Mouse (Mus musculus): ENCODE results near the gene Ckmt1. TPM values are rescaled to one million over a fixed set of nuclear protein-coding genes. Genes with fewer than 3 reads are reported as not detected.

Gene Ckmt1
- 79.9 and 108 TPM in 2 replicates for polyA plus RNA-seq (2015; fragmentation: Nextera tagmentation; extraction: Ambion mirVana)

- H3K9me3 ChIP-seq (replicated peaks; ENCODE audit: control insufficient read depth, low read length, poor library complexity, severe bottlenecking), result no peaks in the 10 kb centered on the region
- H3K4me2 ChIP-seq (ENCODE audit: low read length), result peak within 1 kb of the TSS; percentile 62
- peaks cover 21% of the 10 kb centered on the region for H3K4me1 ChIP-seq (ENCODE audit: control insufficient read depth, insufficient read depth, low read length)
- H3K36me3 ChIP-seq (ENCODE audit: control insufficient read depth, insufficient read depth, low read length), result no peaks in the 10 kb centered on the region
- WGBS, result 73% methylated on average over 5 of the region's 5 CpGs
- peak within 1 kb of the TSS; percentile 73 for H3K27ac ChIP-seq (ENCODE audit: low read length)
- H3K4me3 ChIP-seq (ENCODE audit: low read depth, low read length), result peak within 1 kb of the TSS; percentile 50
- peak within 1 kb of the TSS; percentile 78 for H3K9ac ChIP-seq (ENCODE audit: low read depth, low read length)
- peaks cover 10% of the 10 kb centered on the region; the same call in 1 of the 2 replicates for H3K27me3 ChIP-seq (ENCODE audit: control insufficient read depth, insufficient read depth, low read depth, low read length)
- ATAC-seq, result no peak
These were observed at the start of gene Ckmt1 for GRCm38 (mm10) chr2:121357494-121357893. Ckmt1 (plus strand) TSS chr2:121357714.

GRCm38 (mm10) chr2:121308997-121309416 is 48.5 kb upstream of the Ckmt1 start:
- Histone ChIP-seq H3K4me2 (ENCODE audit: low read length) (no peak overlapping the region), H3K9ac (ENCODE audit: low read depth, low read length) (no peak overlapping the region)
- ATAC-seq, result no peak

GRCm38 (mm10) chr2:121316278-121316677 is 41.2 kb upstream of the Ckmt1 start:
- Histone ChIP-seq H3K4me2 (ENCODE audit: low read length) (no peak overlapping the region), H3K36me3 (ENCODE audit: control insufficient read depth, insufficient read depth, low read length) (peaks cover 16% of the 10 kb centered on the region), H3K9ac (ENCODE audit: low read depth, low read length) (no peak overlapping the region), H3K9me3 (replicated peaks; ENCODE audit: control insufficient read depth, low read length, poor library complexity, severe bottlenecking) (no peaks in the 10 kb centered on the region), H3K4me3 (ENCODE audit: low read depth, low read length) (no peak overlapping the region), H3K27me3 (ENCODE audit: control insufficient read depth, insufficient read depth, low read depth, low read length) (no peaks in the 10 kb centered on the region), H3K27ac (ENCODE audit: low read length) (no peak overlapping the region), H3K4me1 (ENCODE audit: control insufficient read depth, insufficient read depth, low read length) (no peaks in the 10 kb centered on the region)
- WGBS, result 88% methylated on average over 8 of the region's 8 CpGs
- ATAC-seq, result no peak

More at GRCm38 (mm10) chr2:121308997-121309416, 48.5 kb upstream of the Ckmt1 start:
- no peaks in the 10 kb centered on the region for H3K4me1 ChIP-seq (ENCODE audit: control insufficient read depth, insufficient read depth, low read length)
- peaks cover 29% of the 10 kb centered on the region for H3K36me3 ChIP-seq (ENCODE audit: control insufficient read depth, insufficient read depth, low read length)
- WGBS, result 59% methylated on average over 5 of the region's 5 CpGs
- no peak overlapping the region for H3K27ac ChIP-seq (ENCODE audit: low read length)
- no peak overlapping the region for H3K4me3 ChIP-seq (ENCODE audit: low read depth, low read length)
- H3K27me3 ChIP-seq (ENCODE audit: control insufficient read depth, insufficient read depth, low read depth, low read length), result no peaks in the 10 kb centered on the region
- no peaks in the 10 kb centered on the region for H3K9me3 ChIP-seq (replicated peaks; ENCODE audit: control insufficient read depth, low read length, poor library complexity, severe bottlenecking)

- peaks cover 15% of the 10 kb centered on the region for H3K36me3 ChIP-seq (ENCODE audit: control insufficient read depth, insufficient read depth, low read length)
- no peaks in the 10 kb centered on the region for H3K9me3 ChIP-seq (replicated peaks; ENCODE audit: control insufficient read depth, low read length, poor library complexity, severe bottlenecking)
- H3K4me1 ChIP-seq (ENCODE audit: control insufficient read depth, insufficient read depth, low read length), result no peaks in the 10 kb centered on the region
- H3K27me3 ChIP-seq (ENCODE audit: control insufficient read depth, insufficient read depth, low read depth, low read length), result no peaks in the 10 kb centered on the region
- no peak overlapping the region for H3K4me3 ChIP-seq (ENCODE audit: low read depth, low read length)
- H3K9ac ChIP-seq (ENCODE audit: low read depth, low read length), result no peak overlapping the region
- WGBS, result 88% methylated on average over 10 of the region's 10 CpGs
- no peak overlapping the region for H3K27ac ChIP-seq (ENCODE audit: low read length)
- no peak overlapping the region for H3K4me2 ChIP-seq (ENCODE audit: low read length)
- no peak for ATAC-seq
These were observed 34.5 kb upstream of the Ckmt1 start for GRCm38 (mm10) chr2:121323041-121323440.

- no peaks in the 10 kb centered on the region for H3K9me3 ChIP-seq (replicated peaks; ENCODE audit: control insufficient read depth, low read length, poor library complexity, severe bottlenecking)
- ATAC-seq, result no peak
- no peaks in the 10 kb centered on the region for H3K4me1 ChIP-seq (ENCODE audit: control insufficient read depth, insufficient read depth, low read length)
- peaks cover 14% of the 10 kb centered on the region for H3K36me3 ChIP-seq (ENCODE audit: control insufficient read depth, insufficient read depth, low read length)
- H3K9ac ChIP-seq (ENCODE audit: low read depth, low read length), result no peak overlapping the region
- no peaks in the 10 kb centered on the region for H3K27me3 ChIP-seq (ENCODE audit: control insufficient read depth, insufficient read depth, low read depth, low read length)
- WGBS, result 82% methylated on average over 10 of the region's 10 CpGs
- H3K4me2 ChIP-seq (ENCODE audit: low read length), result no peak overlapping the region
- H3K4me3 ChIP-seq (ENCODE audit: low read depth, low read length), result no peak overlapping the region
- H3K27ac ChIP-seq (ENCODE audit: low read length), result no peak overlapping the region
These were observed 33.6 kb upstream of the Ckmt1 start for GRCm38 (mm10) chr2:121323693-121324470.

- Histone ChIP-seq H3K9me3 (replicated peaks; ENCODE audit: control insufficient read depth, low read length, poor library complexity, severe bottlenecking) (no peaks in the 10 kb centered on the region), H3K9ac (ENCODE audit: low read depth, low read length) (no peak overlapping the region), H3K4me3 (ENCODE audit: low read depth, low read length) (no peak overlapping the region), H3K4me1 (ENCODE audit: control insufficient read depth, insufficient read depth, low read length) (no peaks in the 10 kb centered on the region), H3K27me3 (ENCODE audit: control insufficient read depth, insufficient read depth, low read depth, low read length) (no peaks in the 10 kb centered on the region), H3K27ac (ENCODE audit: low read length) (no peak overlapping the region), H3K36me3 (ENCODE audit: control insufficient read depth, insufficient read depth, low read length) (peaks cover 22% of the 10 kb centered on the region), H3K4me2 (ENCODE audit: low read length) (no peak overlapping the region)
- no peak for ATAC-seq
- WGBS, result 93% methylated on average over 2 of the region's 2 CpGs
These were observed 28.0 kb upstream of the Ckmt1 start for GRCm38 (mm10) chr2:121329492-121329891.

- Histone ChIP-seq H3K4me3 (ENCODE audit: low read depth, low read length) (no peak overlapping the region), H3K27ac (ENCODE audit: low read length) (no peak overlapping the region), H3K9ac (ENCODE audit: low read depth, low read length) (no peak overlapping the region), H3K4me1 (ENCODE audit: control insufficient read depth, insufficient read depth, low read length) (no peaks in the 10 kb centered on the region), H3K9me3 (replicated peaks; ENCODE audit: control insufficient read depth, low read length, poor library complexity, severe bottlenecking) (no peaks in the 10 kb centered on the region), H3K36me3 (ENCODE audit: control insufficient read depth, insufficient read depth, low read length) (peaks cover 33% of the 10 kb centered on the region), H3K4me2 (ENCODE audit: low read length) (no peak overlapping the region), H3K27me3 (ENCODE audit: control insufficient read depth, insufficient read depth, low read depth, low read length) (no peaks in the 10 kb centered on the region)
- no peak for ATAC-seq
These were observed 18.5 kb upstream of the Ckmt1 start for GRCm38 (mm10) chr2:121339057-121339456.

GRCm38 (mm10) chr2:121353156-121353555 is 4.4 kb upstream of the Ckmt1 start:
- Histone ChIP-seq H3K4me1 (ENCODE audit: control insufficient read depth, insufficient read depth, low read length) (peaks cover 15% of the 10 kb centered on the region), H3K36me3 (ENCODE audit: control insufficient read depth, insufficient read depth, low read length) (peaks cover 6% of the 10 kb centered on the region), H3K4me2 (ENCODE audit: low read length) (no peak overlapping the region), H3K9ac (ENCODE audit: low read depth, low read length) (no peak overlapping the region), H3K4me3 (ENCODE audit: low read depth, low read length) (no peak overlapping the region), H3K27ac (ENCODE audit: low read length) (no peak overlapping the region), H3K27me3 (ENCODE audit: control insufficient read depth, insufficient read depth, low read depth, low read length) (peaks cover 10% of the 10 kb centered on the region; the same call in 1 of the 2 replicates), H3K9me3 (replicated peaks; ENCODE audit: control insufficient read depth, low read length, poor library complexity, severe bottlenecking) (no peaks in the 10 kb centered on the region)
- no peak for ATAC-seq
- 75% methylated on average over 8 of the region's 8 CpGs for WGBS

- peak overlapping the region; percentile 80 for H3K4me3 ChIP-seq (ENCODE audit: low read depth, low read length)
- H3K4me2 ChIP-seq (ENCODE audit: low read length), result peak overlapping the region; percentile 92
- 7% methylated on average over 6 of the region's 6 CpGs for WGBS
- H3K4me1 ChIP-seq (ENCODE audit: control insufficient read depth, insufficient read depth, low read length), result peaks cover 19% of the 10 kb centered on the region
- peak overlapping the region; percentile 89 for H3K27ac ChIP-seq (ENCODE audit: low read length)
- no peaks in the 10 kb centered on the region for H3K9me3 ChIP-seq (replicated peaks; ENCODE audit: control insufficient read depth, low read length, poor library complexity, severe bottlenecking)
- no peak for ATAC-seq
- peaks cover 5% of the 10 kb centered on the region for H3K36me3 ChIP-seq (ENCODE audit: control insufficient read depth, insufficient read depth, low read length)
- H3K9ac ChIP-seq (ENCODE audit: low read depth, low read length), result peak overlapping the region; percentile 94
- H3K27me3 ChIP-seq (ENCODE audit: control insufficient read depth, insufficient read depth, low read depth, low read length), result peaks cover 10% of the 10 kb centered on the region; the same call in 1 of the 2 replicates
These were observed 3.1 kb upstream of the Ckmt1 start for GRCm38 (mm10) chr2:121354378-121354777.
